Mouse (Mus musculus): ENCODE data around the gene Cep95.

Cep95 gene

GRCm38 (mm10) chr11:106815331-106815730 is 26.3 kb downstream of the Cep95 start:
- no peak for DNase-seq

- DNase-seq: no peak
Measured at GRCm38 (mm10) chr11:106815761-106816160, 26.7 kb downstream of the Cep95 start.

GRCm38 (mm10) chr11:106816316-106816715 is 27.3 kb downstream of the Cep95 start:
- no peak for DNase-seq

- no peak for DNase-seq
Measured at GRCm38 (mm10) chr11:106817156-106817555, 28.1 kb downstream of the Cep95 start.

GRCm38 (mm10) chr11:106817808-106818207 is 28.8 kb downstream of the Cep95 start:
- DNase-seq: no peak

GRCm38 (mm10) chr11:106818341-106818740 is 29.3 kb downstream of the Cep95 start:
- no peak for DNase-seq

- no peak for DNase-seq
Measured at GRCm38 (mm10) chr11:106819595-106819994, 30.5 kb downstream of the Cep95 start.

- no peak for DNase-seq
Measured at GRCm38 (mm10) chr11:106820252-106820651, 31.2 kb downstream of the Cep95 start.

GRCm38 (mm10) chr11:106820972-106821371 is 31.9 kb downstream of the Cep95 start:
- DNase-seq: peak; percentile 67 to 69

- DNase-seq: no peak
Measured at GRCm38 (mm10) chr11:106821397-106821796, 32.3 kb downstream of the Cep95 start.

GRCm38 (mm10) chr11:106822491-106822890 is 33.4 kb downstream of the Cep95 start:
- no peak for DNase-seq

- no peak for DNase-seq
Measured at GRCm38 (mm10) chr11:106822911-106823310, 33.9 kb downstream of the Cep95 start.

- no peak for DNase-seq
Measured at GRCm38 (mm10) chr11:106823741-106824140, 34.7 kb downstream of the Cep95 start.

GRCm38 (mm10) chr11:106824403-106824802 is 35.4 kb downstream of the Cep95 start:
- DNase-seq: no peak

- DNase-seq: no peak
Measured at GRCm38 (mm10) chr11:106828079-106828478, 39.0 kb downstream of the Cep95 start.

GRCm38 (mm10) chr11:106842002-106842401 is 53.0 kb downstream of the Cep95 start:
- DNase-seq: no peak

- no peak for DNase-seq
Measured at GRCm38 (mm10) chr11:106851438-106851837, 62.4 kb downstream of the Cep95 start.

All from lung, adult 18-20 months (tissue).